Mouse (Mus musculus) CH12.LX (cell line): ENCODE measurements at regions not wholly inside any gene's neighbourhood (a gene's known extent, or its start where the extent isn't known, plus 50 kb on each side); places are given as distances from the start of the nearest gene placed in this dataset.

Experiments
- CTCF ChIP-seq, 2 experiments: IDR thresholded peaks in 1 of 2; conservative IDR thresholded peaks in 1 of 2; 2 replicates each; pipeline ENCODE4 v1.5.1; 2011 to 2012; ENCODE audit warnings: low read depth in 2 of 2, low read length in 2 of 2, improper control_type of control experiment in 1 of 2, inconsistent platforms in 1 of 2, mild to moderate bottlenecking in 1 of 2, moderate library complexity in 1 of 2
- ELF1 ChIP-seq: IDR thresholded peaks from 2 replicates; pipeline ENCODE4 v1.6.1; 2014; ENCODE audit warnings: low read depth, mild to moderate bottlenecking, inconsistent platforms, low read length, improper control_type of control experiment
- EP300 ChIP-seq: IDR thresholded peaks from 2 replicates; pipeline ENCODE4 v1.6.1; 2011; ENCODE audit warnings: low read length, improper control_type of control experiment
- MAFK ChIP-seq: IDR thresholded peaks from 2 replicates; pipeline ENCODE4 v1.6.1; 2011; ENCODE audit warnings: low read length, improper control_type of control experiment; ENCODE audit not compliant: insufficient replicate concordance
- MAX ChIP-seq: IDR thresholded peaks from 2 replicates; pipeline ENCODE4 v1.6.1; 2011; ENCODE audit warnings: low read length, improper control_type of control experiment
- NRF1 ChIP-seq: IDR thresholded peaks from 2 replicates; pipeline ENCODE4 v1.6.1; 2014; ENCODE audit warnings: low read depth, mild to moderate bottlenecking, inconsistent platforms, low read length, improper control_type of control experiment, moderate library complexity
- POLR2A ChIP-seq: IDR thresholded peaks from 2 replicates; pipeline ENCODE4 v1.6.1; 2011; ENCODE audit warnings: low read depth, mild to moderate bottlenecking, improper control_type of control experiment, low read length
- POLR2AphosphoS2 ChIP-seq: IDR thresholded peaks from 2 replicates; pipeline ENCODE4 v1.6.1; 2011; ENCODE audit warnings: low read depth, low read length, improper control_type of control experiment
- TCF12 ChIP-seq: IDR thresholded peaks from 2 replicates; pipeline ENCODE4 v1.6.1; 2014; ENCODE audit warnings: low read depth, mild to moderate bottlenecking, inconsistent platforms, low read length, improper control_type of control experiment
- UBTF ChIP-seq: IDR thresholded peaks from 2 replicates; pipeline ENCODE4 v1.6.1; 2012; ENCODE audit warnings: low read depth, mild to moderate bottlenecking, inconsistent platforms, low read length, improper control_type of control experiment, moderate library complexity
- ZC3H11A ChIP-seq: IDR thresholded peaks from 2 replicates; pipeline ENCODE4 v1.6.1; 2012; ENCODE audit warnings: low read depth, mild to moderate bottlenecking, inconsistent platforms, low read length, improper control_type of control experiment
- ZNF384 ChIP-seq: IDR thresholded peaks from 2 replicates; pipeline ENCODE4 v1.6.1; 2012; ENCODE audit warnings: low read depth, low read length, improper control_type of control experiment, inconsistent platforms

GRCm38 (mm10) chr19:54731749-54732148 is 395.3 kb downstream of the Gpam start:
- no peak for TF ChIP-seq POLR2A
- TF ChIP-seq CTCF (conservative IDR thresholded peaks at IDR 0.05 in 1 of 2, IDR thresholded peaks at IDR 0.05 in 1 of 2; ENCODE audit: low read depth in 2 of 2, low read length in 2 of 2): no peak
- no peak for TF ChIP-seq POLR2AphosphoS2
- no peak for TF ChIP-seq NRF1
- TF ChIP-seq EP300: no peak
- no peak for TF ChIP-seq MAFK
- no peak for TF ChIP-seq TCF12
- no peak for TF ChIP-seq UBTF
- no peak for TF ChIP-seq ELF1
- TF ChIP-seq ZC3H11A: no peak
- TF ChIP-seq ZNF384: no peak
- TF ChIP-seq MAX: no peak
